Mouse (Mus musculus) CH12.LX (cell line): ENCODE results near the gene Mamstr. TPM values are rescaled to one million over a fixed set of nuclear protein-coding genes. Genes with fewer than 3 reads are reported as not detected.

ENCODE experiments used
- DNase-seq: peaks from one replicate; pipeline ENCODE4 v3.0.0-alpha.2; 2013; ENCODE audit errors: extremely low read depth
- H3K27ac ChIP-seq: 2 replicates; pipeline ENCODE4 v1.5.1; 2012; ENCODE audit warnings: low read depth, mild to moderate bottlenecking, control low read depth, moderate library complexity; ENCODE audit not compliant: insufficient read depth
- H3K27me3 ChIP-seq: replicated peaks from 2 replicates; pipeline ENCODE3; 2012; ENCODE audit warnings: inconsistent platforms
- H3K36me3 ChIP-seq, 2 experiments: replicated peaks in 1 of 2; 2 replicates each; pipeline versions ENCODE3 to v1.6.1; 2012; ENCODE audit warnings: inconsistent platforms in 1 of 2, low read length in 1 of 2, mild to moderate bottlenecking in 1 of 2, mixed read lengths in 1 of 2, moderate library complexity in 1 of 2; ENCODE audit not compliant: control insufficient read depth in 1 of 2, insufficient read depth in 1 of 2
- H3K4me1 ChIP-seq, 2 experiments: 2 replicates each; pipeline ENCODE4 v1.6.1; 2012; ENCODE audit warnings: inconsistent platforms in 1 of 2, moderate library complexity in 1 of 2; ENCODE audit not compliant: insufficient read depth in 2 of 2, control insufficient read depth in 1 of 2
- H3K4me2 ChIP-seq: 2 replicates; pipeline ENCODE4 v1.6.1; 2012; ENCODE audit warnings: low read depth, mild to moderate bottlenecking, control low read depth; ENCODE audit not compliant: poor library complexity, insufficient read depth, severe bottlenecking
- H3K4me3 ChIP-seq, 3 experiments: fragments of 150-350 bp in 1 of 3; sonication (generic) in 1 of 3; replicated peaks in 1 of 3; 2 replicates each; pipeline versions ENCODE3 to v1.5.1; 2011 to 2012; ENCODE audit warnings: low read depth in 2 of 3, low read length in 2 of 3, mild to moderate bottlenecking in 2 of 3, moderate library complexity in 2 of 3, control low read depth in 1 of 3, improper control_type of control experiment in 1 of 3, inconsistent platforms in 1 of 3, mixed read lengths in 1 of 3; ENCODE audit not compliant: poor library complexity in 1 of 3
- H3K79me2 ChIP-seq: replicated peaks from 2 replicates; pipeline ENCODE4 v1.6.1; 2012; ENCODE audit warnings: mild to moderate bottlenecking, moderate library complexity; ENCODE audit not compliant: control insufficient read depth, poor library complexity, insufficient read depth, severe bottlenecking; ENCODE audit errors: extremely low read depth
- H3K9ac ChIP-seq: 2 replicates; pipeline ENCODE4 v1.6.1; 2012; ENCODE audit warnings: low read depth, mild to moderate bottlenecking, control low read depth, moderate library complexity; ENCODE audit not compliant: insufficient read depth
- H3K9me3 ChIP-seq: replicated peaks from 2 replicates; pipeline ENCODE3; 2012; ENCODE audit warnings: low read length, inconsistent platforms, mixed read lengths
- CHD1 ChIP-seq: IDR thresholded peaks from 2 replicates; pipeline ENCODE4 v1.6.1; 2012; ENCODE audit warnings: low read depth, low read length, improper control_type of control experiment, inconsistent platforms
- CHD2 ChIP-seq: IDR thresholded peaks from 2 replicates; pipeline ENCODE4 v1.6.1; 2011; ENCODE audit warnings: low read length, improper control_type of control experiment
- CTCF ChIP-seq, 2 experiments: IDR thresholded peaks in 1 of 2; conservative IDR thresholded peaks in 1 of 2; 2 replicates each; pipeline ENCODE4 v1.5.1; 2011 to 2012; ENCODE audit warnings: low read depth in 2 of 2, low read length in 2 of 2, improper control_type of control experiment in 1 of 2, inconsistent platforms in 1 of 2, mild to moderate bottlenecking in 1 of 2, moderate library complexity in 1 of 2
- E2F4 ChIP-seq: IDR thresholded peaks from 2 replicates; pipeline ENCODE4 v1.6.1; 2011; ENCODE audit warnings: low read depth, low read length, improper control_type of control experiment; ENCODE audit not compliant: insufficient replicate concordance
- ELF1 ChIP-seq: IDR thresholded peaks from 2 replicates; pipeline ENCODE4 v1.6.1; 2014; ENCODE audit warnings: low read depth, mild to moderate bottlenecking, inconsistent platforms, low read length, improper control_type of control experiment
- GABPA ChIP-seq: IDR thresholded peaks from 2 replicates; pipeline ENCODE4 v1.6.1; 2012; ENCODE audit warnings: low read depth, low read length, improper control_type of control experiment, inconsistent platforms; ENCODE audit not compliant: insufficient replicate concordance
- HCFC1 ChIP-seq: IDR thresholded peaks from 2 replicates; pipeline ENCODE4 v1.6.1; 2012; ENCODE audit warnings: low read depth, mild to moderate bottlenecking, inconsistent platforms, low read length, improper control_type of control experiment
- IRF4 ChIP-seq: IDR thresholded peaks from 2 replicates; pipeline ENCODE4 v1.6.1; 2014; ENCODE audit warnings: low read depth, mild to moderate bottlenecking, inconsistent platforms, low read length, improper control_type of control experiment
- JUN ChIP-seq: IDR thresholded peaks from 2 replicates; pipeline ENCODE4 v1.6.1; 2011; ENCODE audit warnings: low read depth, mild to moderate bottlenecking, low read length, improper control_type of control experiment, moderate library complexity; ENCODE audit not compliant: insufficient read depth
- JUND ChIP-seq: conservative IDR thresholded peaks from 2 replicates; pipeline ENCODE4 v1.6.1; 2011; ENCODE audit warnings: low read depth, low read length, improper control_type of control experiment
- KAT2A ChIP-seq: IDR thresholded peaks from 2 replicates; pipeline ENCODE4 v1.6.1; 2012; ENCODE audit warnings: low read length, improper control_type of control experiment, inconsistent platforms; ENCODE audit not compliant: insufficient replicate concordance
- MAX ChIP-seq: IDR thresholded peaks from 2 replicates; pipeline ENCODE4 v1.6.1; 2011; ENCODE audit warnings: low read length, improper control_type of control experiment
- MAZ ChIP-seq: IDR thresholded peaks from 2 replicates; pipeline ENCODE4 v1.6.1; 2012; ENCODE audit warnings: low read depth, mild to moderate bottlenecking, inconsistent platforms, low read length, improper control_type of control experiment, moderate library complexity
- MXI1 ChIP-seq: IDR thresholded peaks from 2 replicates; pipeline ENCODE4 v1.6.1; 2011; ENCODE audit warnings: mild to moderate bottlenecking, low read depth, low read length, improper control_type of control experiment
- MYC ChIP-seq: IDR thresholded peaks from 2 replicates; pipeline ENCODE4 v1.6.1; 2011; ENCODE audit warnings: low read depth, mild to moderate bottlenecking, improper control_type of control experiment, low read length
- NELFE ChIP-seq: IDR thresholded peaks from 2 replicates; pipeline ENCODE4 v1.6.1; 2011; ENCODE audit warnings: low read depth, low read length, improper control_type of control experiment
- NRF1 ChIP-seq: IDR thresholded peaks from 2 replicates; pipeline ENCODE4 v1.6.1; 2014; ENCODE audit warnings: low read depth, mild to moderate bottlenecking, inconsistent platforms, low read length, improper control_type of control experiment, moderate library complexity
- PAX5 ChIP-seq: IDR thresholded peaks from 2 replicates; pipeline ENCODE4 v1.6.1; 2012; ENCODE audit warnings: low read length, inconsistent platforms, mixed read lengths
- POLR2A ChIP-seq: IDR thresholded peaks from 2 replicates; pipeline ENCODE4 v1.6.1; 2011; ENCODE audit warnings: low read depth, mild to moderate bottlenecking, improper control_type of control experiment, low read length
- RCOR1 ChIP-seq: conservative IDR thresholded peaks from 2 replicates; pipeline ENCODE4 v1.6.1; 2012; ENCODE audit warnings: low read depth, mild to moderate bottlenecking, inconsistent platforms, low read length, improper control_type of control experiment
- SIN3A ChIP-seq: IDR thresholded peaks from 2 replicates; pipeline ENCODE4 v1.6.1; 2012; ENCODE audit warnings: low read length, improper control_type of control experiment, inconsistent platforms
- SMC3 ChIP-seq: IDR thresholded peaks from 2 replicates; pipeline ENCODE4 v1.6.1; 2011; ENCODE audit warnings: low read depth, low read length, improper control_type of control experiment
- TBP ChIP-seq: conservative IDR thresholded peaks from 2 replicates; pipeline ENCODE4 v1.6.1; 2011; ENCODE audit warnings: low read depth, low read length, improper control_type of control experiment
- TCF12 ChIP-seq: IDR thresholded peaks from 2 replicates; pipeline ENCODE4 v1.6.1; 2014; ENCODE audit warnings: low read depth, mild to moderate bottlenecking, inconsistent platforms, low read length, improper control_type of control experiment
- UBTF ChIP-seq: IDR thresholded peaks from 2 replicates; pipeline ENCODE4 v1.6.1; 2012; ENCODE audit warnings: low read depth, mild to moderate bottlenecking, inconsistent platforms, low read length, improper control_type of control experiment, moderate library complexity
- USF1 ChIP-seq: IDR thresholded peaks from 2 replicates; pipeline ENCODE4 v1.6.1; 2014; ENCODE audit warnings: low read depth, mild to moderate bottlenecking, inconsistent platforms, low read length, improper control_type of control experiment
- USF2 ChIP-seq: conservative IDR thresholded peaks from 2 replicates; pipeline ENCODE4 v1.6.1; 2011; ENCODE audit warnings: low read depth, low read length, improper control_type of control experiment
- ZC3H11A ChIP-seq: IDR thresholded peaks from 2 replicates; pipeline ENCODE4 v1.6.1; 2012; ENCODE audit warnings: low read depth, mild to moderate bottlenecking, inconsistent platforms, low read length, improper control_type of control experiment
- ZKSCAN1 ChIP-seq: IDR thresholded peaks from 2 replicates; pipeline ENCODE4 v1.6.1; 2012; ENCODE audit warnings: low read depth, inconsistent platforms, low read length, improper control_type of control experiment, borderline replicate concordance
- dilution Hi-C: fragments of 300-500 bp; cut with MboI; formaldehyde crosslinking; loops from 2 replicates; pipeline ENCODE4 v1.14.3; 2020; ENCODE audit warnings: low sequenced_read_pairs; ENCODE audit not compliant: extremely low pct_unique_long_range_greater_than_20kb, extremely low pct_ligation_motif_present
- in situ Hi-C: fragments of 300-500 bp; cut with MboI; formaldehyde crosslinking; loops from 3 replicates; pipeline ENCODE4 v1.14.3; 2019; ENCODE audit warnings: low sequenced_read_pairs, low pct_ligation_motif_present, low pct_unique_long_range_greater_than_20kb, mixed read lengths
- polyA plus RNA-seq: library from polyadenylated mRNA; unstranded; fragments of >175 nt; gene quantifications from 2 replicates; pipeline ENCODE4 v1.2.1, GENCODE M21; 2012; ENCODE audit warnings: low read depth; ENCODE audit not compliant: insufficient read length
- total RNA-seq, 2 experiments: library from RNA; depleted of rRNA; stranded (reverse); fragments of 300-350 nt in 1 of 2; fragments of >200 nt in 1 of 2; gene quantifications; 2 replicates each; pipeline ENCODE4 v1.2.3; 2012 to 2014

The Mamstr gene
- total and polyA plus RNA-seq, 3 experiments, result 0.17 to 0.31 TPM; not detected in 1

GRCm38 (mm10) chr7:45627261-45627660 lies 12.5 kb upstream of the Mamstr start, which contains the start of gene Rasip1:
TSS of gene Rasip1 (plus strand) at chr7:45627488.
- peaks cover 0 to 25% of the 10 kb centered on the region in 2 experiments for H3K36me3 ChIP-seq
- peak within 1 kb of the TSS in 2 of 3 experiments; percentile 26 to 55 for H3K4me3 ChIP-seq
- no peaks in the 10 kb centered on the region for H3K79me2 ChIP-seq
- peaks cover 35% of the 10 kb centered on the region for H3K9me3 ChIP-seq
- H3K27me3 ChIP-seq, result no peaks in the 10 kb centered on the region
- H3K4me2 ChIP-seq, result peak within 1 kb of the TSS; percentile 64
- dilution Hi-C loops (no loop called here), in situ Hi-C loops (no loop called here)
- H3K4me1 ChIP-seq, result peaks cover 0 to 2% of the 10 kb centered on the region in 2 experiments; a peak in 1 of 4 replicates
- peak within 1 kb of the TSS; percentile 74 for H3K9ac ChIP-seq
- no peak for DNase-seq
- no peak within 1 kb of the TSS for H3K27ac ChIP-seq
- TF ChIP-seq TBP (no peak), HCFC1 (no peak), USF1 (no peak), SMC3 (no peak), ZC3H11A (no peak), CTCF (conservative IDR thresholded peaks at IDR 0.05 in 1 of 2, IDR thresholded peaks at IDR 0.05 in 1 of 2; ENCODE audit: low read depth in 2 of 2, low read length in 2 of 2) (no peak), POLR2A (no peak), JUN (no peak), TCF12 (no peak), UBTF (no peak), CHD2 (no peak), CHD1 (no peak), JUND (no peak), USF2 (no peak), MAZ (no peak), NRF1 (no peak), IRF4 (no peak), PAX5 (no peak)

- peak overlapping the region; percentile 64 for H3K4me2 ChIP-seq
- in situ Hi-C loops, result no loop called here
- no peak for TF ChIP-seq HCFC1
- no peak for TF ChIP-seq KAT2A
- TF ChIP-seq MXI1, result 0 out of 2 replicates have a peak, but pooled peaks have one; percentile 24
- 0 out of 2 replicates have a peak, but pooled peaks have one; percentile 5 for TF ChIP-seq ZC3H11A
- TF ChIP-seq NELFE, result 0 out of 2 replicates have a peak, but pooled peaks have one; percentile 34
- no peak for TF ChIP-seq ZKSCAN1
- TF ChIP-seq GABPA, result no peak
- TF ChIP-seq NRF1, result peak; percentile 66
- peak; percentile 60; the same call in 1 of the 2 replicates for TF ChIP-seq POLR2A
- no peak for TF ChIP-seq RCOR1
- TF ChIP-seq MAX, result no peak; the same call in 1 of the 2 replicates
- no peak for TF ChIP-seq MYC
- no peak for TF ChIP-seq E2F4
- peak in 1 of 2 experiments; percentile 86; a peak in 2 of 4 replicates for TF ChIP-seq CTCF (conservative IDR thresholded peaks at IDR 0.05 in 1 of 2, IDR thresholded peaks at IDR 0.05 in 1 of 2; ENCODE audit: low read depth in 2 of 2, low read length in 2 of 2)
- peak; percentile 32; the same call in 1 of the 2 replicates for TF ChIP-seq ELF1
- TF ChIP-seq USF2, result no peak
- no peak for TF ChIP-seq SIN3A
- TF ChIP-seq TCF12, result no peak
- TF ChIP-seq JUND, result no peak
Measured at GRCm38 (mm10) chr7:45628364-45629294, 11.1 kb upstream of the Mamstr start.

More at GRCm38 (mm10) chr7:45628364-45629294, 11.1 kb upstream of the Mamstr start:
- Histone ChIP-seq H3K4me3 (peak overlapping the region in 2 of 3 experiments; percentile 26 to 55), H3K79me2 (no peaks in the 10 kb centered on the region), H3K27ac (peak overlapping the region; percentile 1; the same call in 1 of the 2 replicates), H3K27me3 (no peaks in the 10 kb centered on the region), H3K9me3 (peaks cover 26% of the 10 kb centered on the region), H3K4me1 (peaks cover 0 to 2% of the 10 kb centered on the region in 2 experiments; a peak in 1 of 4 replicates), H3K9ac (peak overlapping the region; percentile 74), H3K36me3 (peaks cover 0 to 16% of the 10 kb centered on the region in 2 experiments)
- dilution Hi-C loops, result no loop called here
- peak; percentile 25 for DNase-seq
